Mouse (Mus musculus): ENCODE data around the gene Rxfp2. TPM values are rescaled to one million over a fixed set of nuclear protein-coding genes. Genes with fewer than 3 reads are reported as not detected.

Rxfp2 gene
- polyA plus RNA-seq, 1 experiment: not detected

- no peak overlapping the region for H3K27ac ChIP-seq (ENCODE audit: insufficient read depth, low read length)
- H3K4me1 ChIP-seq (ENCODE audit: control insufficient read depth, insufficient read depth, low read length): no peaks in the 10 kb centered on the region
- H3K4me3 ChIP-seq (ENCODE audit: insufficient read depth, low read length): no peak overlapping the region
- TF ChIP-seq CTCF (IDR thresholded peaks at IDR 0.05; ENCODE audit: borderline replicate concordance, insufficient read depth, low read length) (no peak), POLR2A (IDR thresholded peaks at IDR 0.05; ENCODE audit: low read depth, low read length) (no peak)
Measured at GRCm38 (mm10) chr5:150058845-150059244, 40.4 kb downstream of the Rxfp2 start.

- H3K4me3 ChIP-seq (ENCODE audit: insufficient read depth, low read length): no peak overlapping the region
- TF ChIP-seq CTCF (IDR thresholded peaks at IDR 0.05; ENCODE audit: borderline replicate concordance, insufficient read depth, low read length) (no peak), POLR2A (IDR thresholded peaks at IDR 0.05; ENCODE audit: low read depth, low read length) (no peak)
- H3K27ac ChIP-seq (ENCODE audit: insufficient read depth, low read length): no peak overlapping the region
- H3K4me1 ChIP-seq (ENCODE audit: control insufficient read depth, insufficient read depth, low read length): no peaks in the 10 kb centered on the region
Measured at GRCm38 (mm10) chr5:150059466-150059865, 41.0 kb downstream of the Rxfp2 start.

DNA sequence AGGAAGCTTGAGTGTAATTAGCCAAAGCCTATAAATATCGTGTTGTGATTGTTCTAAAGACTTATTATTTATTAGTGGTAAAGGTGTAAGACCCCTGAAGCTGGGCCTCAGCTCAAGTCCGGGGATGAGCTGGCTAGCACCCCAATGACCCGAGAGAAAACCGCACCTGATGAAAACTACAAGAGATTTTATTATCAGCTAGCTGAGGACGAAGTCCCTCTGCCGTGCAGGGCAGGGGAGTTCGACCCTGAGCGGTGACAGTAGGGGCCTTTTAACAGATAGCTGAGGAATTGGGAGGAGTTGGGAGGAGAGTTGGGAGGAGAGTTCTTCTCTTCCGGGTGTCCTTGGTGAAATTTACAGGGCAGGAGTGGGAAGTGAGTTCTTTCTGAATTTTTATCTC lies 42.6 kb downstream of the Rxfp2 start:
- Histone ChIP-seq H3K4me1 (ENCODE audit: control insufficient read depth, insufficient read depth, low read length) (no peaks in the 10 kb centered on the region), H3K27ac (ENCODE audit: insufficient read depth, low read length) (no peak overlapping the region), H3K4me3 (ENCODE audit: insufficient read depth, low read length) (no peak overlapping the region)
- TF ChIP-seq CTCF (IDR thresholded peaks at IDR 0.05; ENCODE audit: borderline replicate concordance, insufficient read depth, low read length) (no peak), POLR2A (IDR thresholded peaks at IDR 0.05; ENCODE audit: low read depth, low read length) (no peak)

- TF ChIP-seq CTCF (IDR thresholded peaks at IDR 0.05; ENCODE audit: borderline replicate concordance, insufficient read depth, low read length) (no peak), POLR2A (IDR thresholded peaks at IDR 0.05; ENCODE audit: low read depth, low read length) (no peak)
- no peaks in the 10 kb centered on the region for H3K4me1 ChIP-seq (ENCODE audit: control insufficient read depth, insufficient read depth, low read length)
- no peak overlapping the region for H3K4me3 ChIP-seq (ENCODE audit: insufficient read depth, low read length)
- no peak overlapping the region for H3K27ac ChIP-seq (ENCODE audit: insufficient read depth, low read length)
Measured at GRCm38 (mm10) chr5:150064286-150064685, 45.8 kb downstream of the Rxfp2 start.

DNA sequence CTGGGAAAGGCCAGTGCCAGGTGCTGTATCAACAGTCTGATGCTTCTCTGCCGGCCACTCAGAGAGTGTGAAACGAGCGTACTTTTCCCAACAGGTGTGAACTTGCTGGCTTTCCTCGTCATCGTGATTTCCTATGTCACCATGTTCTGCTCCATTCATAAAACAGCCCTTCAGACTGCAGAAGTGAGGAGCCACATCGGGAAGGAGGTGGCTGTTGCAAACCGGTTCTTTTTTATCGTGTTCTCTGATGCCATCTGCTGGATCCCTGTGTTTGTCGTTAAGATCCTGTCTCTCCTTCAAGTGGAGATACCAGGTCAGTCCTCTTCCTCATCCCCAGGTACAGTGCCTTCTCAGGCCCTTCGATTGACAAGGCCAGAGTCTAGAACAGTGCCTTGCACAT lies 51.6 kb downstream of the Rxfp2 start:
- H3K4me3 ChIP-seq (ENCODE audit: insufficient read depth, low read length): no peak overlapping the region
- no peak overlapping the region for H3K27ac ChIP-seq (ENCODE audit: insufficient read depth, low read length)
- H3K4me1 ChIP-seq (ENCODE audit: control insufficient read depth, insufficient read depth, low read length): no peaks in the 10 kb centered on the region
- no peak for TF ChIP-seq CTCF (IDR thresholded peaks at IDR 0.05; ENCODE audit: borderline replicate concordance, insufficient read depth, low read length)
- no peak for TF ChIP-seq POLR2A (IDR thresholded peaks at IDR 0.05; ENCODE audit: low read depth, low read length)

DNA sequence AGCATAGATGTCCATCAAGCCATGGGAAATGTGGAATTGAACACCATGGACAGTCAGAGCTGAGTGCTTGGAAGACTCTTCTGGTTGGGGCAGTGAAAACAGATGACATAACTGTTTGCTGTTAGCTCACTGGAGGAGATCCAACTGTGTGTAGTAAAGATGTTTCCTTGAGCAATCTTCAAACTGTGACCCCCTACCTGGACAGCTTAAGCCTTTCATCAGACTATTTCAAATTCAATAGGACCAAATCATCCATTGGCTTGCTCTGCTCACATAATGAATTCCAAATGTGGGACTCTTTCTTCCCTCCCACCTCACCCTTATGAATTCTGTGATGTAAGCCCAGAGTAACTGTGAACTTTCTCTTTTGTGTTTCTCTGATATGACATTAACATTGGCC lies 53.3 kb downstream of the Rxfp2 start:
- no peaks in the 10 kb centered on the region for H3K4me1 ChIP-seq (ENCODE audit: control insufficient read depth, insufficient read depth, low read length)
- TF ChIP-seq POLR2A (IDR thresholded peaks at IDR 0.05; ENCODE audit: low read depth, low read length): no peak
- no peak for TF ChIP-seq CTCF (IDR thresholded peaks at IDR 0.05; ENCODE audit: borderline replicate concordance, insufficient read depth, low read length)
- no peak overlapping the region for H3K4me3 ChIP-seq (ENCODE audit: insufficient read depth, low read length)
- no peak overlapping the region for H3K27ac ChIP-seq (ENCODE audit: insufficient read depth, low read length)

- no peak overlapping the region for H3K27ac ChIP-seq (ENCODE audit: insufficient read depth, low read length)
- H3K4me1 ChIP-seq (ENCODE audit: control insufficient read depth, insufficient read depth, low read length): no peaks in the 10 kb centered on the region
- TF ChIP-seq CTCF (IDR thresholded peaks at IDR 0.05; ENCODE audit: borderline replicate concordance, insufficient read depth, low read length): no peak
- no peak for TF ChIP-seq POLR2A (IDR thresholded peaks at IDR 0.05; ENCODE audit: low read depth, low read length)
- no peak overlapping the region for H3K4me3 ChIP-seq (ENCODE audit: insufficient read depth, low read length)
Measured at GRCm38 (mm10) chr5:150079866-150080797, 61.7 kb downstream of the Rxfp2 start.

DNA sequence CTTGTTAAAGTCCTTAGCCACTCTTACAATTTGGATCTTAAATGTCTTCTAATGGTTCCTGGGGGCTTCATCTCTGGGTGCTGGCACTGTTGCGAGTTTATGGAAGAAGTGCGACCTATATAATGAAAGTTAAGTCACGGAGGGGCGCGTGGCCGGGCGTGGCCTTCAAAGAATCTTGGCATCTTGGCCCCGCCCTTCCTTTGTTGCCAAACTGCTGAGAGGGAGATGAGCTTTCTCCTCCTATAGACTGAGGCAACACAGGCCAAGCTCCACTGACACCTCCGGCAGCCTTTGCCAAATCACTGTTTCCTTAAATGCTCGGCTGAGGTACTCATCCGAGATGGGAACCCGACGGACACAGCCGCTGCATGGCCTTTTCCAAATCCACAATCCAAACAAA lies 64.2 kb downstream of the Rxfp2 start:
- no peak overlapping the region for H3K27ac ChIP-seq (ENCODE audit: insufficient read depth, low read length)
- TF ChIP-seq POLR2A (IDR thresholded peaks at IDR 0.05; ENCODE audit: low read depth, low read length) (no peak), CTCF (IDR thresholded peaks at IDR 0.05; ENCODE audit: borderline replicate concordance, insufficient read depth, low read length) (no peak)
- no peaks in the 10 kb centered on the region for H3K4me1 ChIP-seq (ENCODE audit: control insufficient read depth, insufficient read depth, low read length)
- H3K4me3 ChIP-seq (ENCODE audit: insufficient read depth, low read length): no peak overlapping the region

GRCm38 (mm10) chr5:150083190-150083589 lies 64.7 kb downstream of the Rxfp2 start:
- no peak overlapping the region for H3K4me3 ChIP-seq (ENCODE audit: insufficient read depth, low read length)
- no peak overlapping the region for H3K27ac ChIP-seq (ENCODE audit: insufficient read depth, low read length)
- TF ChIP-seq POLR2A (IDR thresholded peaks at IDR 0.05; ENCODE audit: low read depth, low read length): no peak
- no peak for TF ChIP-seq CTCF (IDR thresholded peaks at IDR 0.05; ENCODE audit: borderline replicate concordance, insufficient read depth, low read length)
- H3K4me1 ChIP-seq (ENCODE audit: control insufficient read depth, insufficient read depth, low read length): no peaks in the 10 kb centered on the region

DNA sequence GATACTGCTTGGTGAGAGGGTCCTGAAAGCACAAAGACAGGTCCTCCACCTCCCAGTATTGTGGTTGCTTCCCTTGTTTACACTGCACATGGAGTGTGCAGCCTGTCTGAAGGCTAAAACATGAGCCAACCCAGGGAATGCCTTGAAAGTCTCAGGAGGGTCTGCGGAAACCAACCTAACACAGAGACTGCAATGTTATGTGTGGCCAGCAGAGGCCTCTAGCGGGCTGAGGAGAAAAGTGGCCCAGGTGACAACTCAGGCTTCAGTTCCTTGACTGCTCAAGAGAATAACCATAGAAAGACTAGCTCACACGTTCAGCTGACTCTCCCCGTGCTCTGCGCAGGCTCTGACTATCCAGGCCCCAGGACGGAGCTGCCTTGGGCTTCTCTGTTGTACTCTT lies 79.1 kb downstream of the Rxfp2 start:
- H3K4me3 ChIP-seq (ENCODE audit: insufficient read depth, low read length): no peak overlapping the region
- H3K27ac ChIP-seq (ENCODE audit: insufficient read depth, low read length): no peak overlapping the region
- TF ChIP-seq POLR2A (IDR thresholded peaks at IDR 0.05; ENCODE audit: low read depth, low read length): no peak
- peak; percentile 46; the same call in 1 of the 2 replicates for TF ChIP-seq CTCF (IDR thresholded peaks at IDR 0.05; ENCODE audit: borderline replicate concordance, insufficient read depth, low read length)
- no peaks in the 10 kb centered on the region for H3K4me1 ChIP-seq (ENCODE audit: control insufficient read depth, insufficient read depth, low read length)
